19 mouse cellular contexts compared by ENCODE assay signal in the genomic region with DNA sequence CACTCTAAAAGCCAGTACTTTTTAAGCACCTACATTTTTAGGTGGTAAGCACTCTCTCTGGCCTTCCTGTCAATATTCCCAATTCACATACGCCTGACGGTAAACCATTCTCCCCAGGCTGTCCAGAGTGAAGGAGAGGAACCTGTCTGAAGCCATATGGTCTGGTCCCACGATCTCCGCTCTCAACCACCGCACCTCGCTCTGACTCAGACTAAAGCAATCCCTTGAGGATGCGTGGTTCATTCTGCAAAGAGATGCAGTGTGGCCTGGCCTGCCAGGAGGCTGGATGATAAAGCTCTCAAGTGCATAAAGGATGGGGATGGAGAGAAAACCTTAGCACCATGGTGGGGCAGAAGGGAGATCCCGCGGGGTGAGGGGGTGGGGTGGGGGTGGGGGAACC.
"Had no signal": no experiment of that assay in that cellular context is flagged by ENCODE, and none has a peak within 500 bp of the region (broad histone marks: within the 10 kb centered on the region; RNA-seq: fewer than 3 reads in every experiment).

No protein-coding gene starts in this region.

- ATAC-seq: lung, postnatal 0 days; midbrain, embryonic 16.5 days had no signal

- H3K4me3 ChIP-seq: lung, embryonic 15.5 days; midbrain, embryonic 10.5 days; midbrain, embryonic 12.5 days; myocyte; neural tube, embryonic 13.5 days; neural tube, embryonic 15.5 days had no signal

- H3K27ac ChIP-seq: lung, embryonic 15.5 days; midbrain, embryonic 10.5 days; midbrain, embryonic 12.5 days; neural tube, embryonic 13.5 days; neural tube, embryonic 15.5 days had no signal

- H3K9me3 ChIP-seq: lung, embryonic 15.5 days; midbrain, embryonic 10.5 days; midbrain, embryonic 12.5 days; neural tube, embryonic 13.5 days; neural tube, embryonic 15.5 days had no signal

- H3K4me2 ChIP-seq: lung, embryonic 15.5 days; midbrain, embryonic 12.5 days; neural tube, embryonic 13.5 days; neural tube, embryonic 15.5 days had no signal

- H3K9ac ChIP-seq: lung, embryonic 15.5 days; midbrain, embryonic 12.5 days; neural tube, embryonic 13.5 days; neural tube, embryonic 15.5 days had no signal

- H3K36me3 ChIP-seq: lung, embryonic 15.5 days; midbrain, embryonic 10.5 days; midbrain, embryonic 12.5 days; neural tube, embryonic 13.5 days; neural tube, embryonic 15.5 days had no signal

- DNase-seq: lung, adult 2 months; lung, postnatal 4 days; midbrain, embryonic 14.5 days; retina, postnatal 1 day; right cerebral cortex, adult 18-20 months; right cerebral cortex, postnatal 25 days; right cerebral cortex, postnatal 4 days; spleen, adult 18-20 months; thymus, adult 18-20 months; thymus, postnatal 14 days; thymus, postnatal 36 days had no signal
